Mouse (Mus musculus): Measurements from ENCODE around the gene Mylk2. TPM values are rescaled to one million over a fixed set of nuclear protein-coding genes. Genes with fewer than 3 reads are reported as not detected.
A peak's percentile ranks its signal among the peaks of the same experiment; 100 is the strongest.

The Mylk2 gene
- polyA plus RNA-seq, 1 experiment = 0.10 TPM

- DNase-seq (ENCODE audit: low read depth, low spot score) = no peak
- WGBS = 76% methylated on average over 6 of the region's 6 CpGs
Observed at GRCm38 (mm10) chr2:152941106-152941505, 30.0 kb downstream of the Mylk2 start.

GRCm38 (mm10) chr2:152941776-152942175 lies 30.6 kb downstream of the Mylk2 start:
- 40% methylated on average over 7 of the region's 7 CpGs for whole genome bisulfite sequencing
- DNase-seq (ENCODE audit: low read depth, low spot score) = no peak

DNA sequence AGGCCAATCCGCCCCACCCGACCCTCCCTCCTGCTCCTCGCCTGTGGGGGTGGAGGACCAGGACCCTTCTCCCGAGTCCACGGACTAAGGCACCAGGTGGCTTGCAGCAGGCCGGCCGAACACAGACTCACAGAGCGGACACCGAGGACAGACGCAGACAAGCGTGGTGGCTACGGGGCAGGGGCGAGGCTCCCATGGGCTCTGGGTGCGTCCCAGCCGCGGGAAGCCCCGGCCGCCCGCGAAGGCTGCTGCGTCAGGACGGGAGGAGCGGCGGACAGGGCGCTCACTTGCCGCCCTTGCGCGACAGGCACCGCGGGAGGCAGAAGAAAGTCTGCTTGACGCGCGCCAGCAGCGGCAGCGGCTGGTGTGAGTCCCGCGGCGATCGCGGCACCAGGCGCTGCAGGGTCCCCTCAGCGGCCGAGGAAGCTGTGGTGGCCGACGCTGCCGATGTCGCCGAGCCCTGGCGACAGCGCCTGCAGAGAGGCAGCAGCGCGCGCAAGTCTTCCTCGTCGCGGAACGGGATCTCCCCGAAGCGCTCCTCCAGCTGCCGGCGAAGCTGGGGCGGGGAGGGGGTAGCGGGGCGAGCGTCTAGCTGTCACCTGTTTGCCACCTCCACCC lies 31.9 kb downstream of the Mylk2 start:
- 2% methylated on average over 65 of the region's 65 CpGs for WGBS

GRCm38 (mm10) chr2:152943568-152943967 lies 32.4 kb downstream of the Mylk2 start:
- DNase-seq (ENCODE audit: low read depth, low spot score) = no peak
- WGBS = 10% methylated on average over 8 of the region's 8 CpGs

More for the DNA sequence above, 31.9 kb downstream of the Mylk2 start:
- no peak for DNase-seq (ENCODE audit: low read depth, low spot score)

- WGBS = 60% methylated on average over 9 of the region's 9 CpGs
- no peak for DNase-seq (ENCODE audit: low read depth, low spot score)
Observed at GRCm38 (mm10) chr2:152944013-152944412, 32.9 kb downstream of the Mylk2 start.

- WGBS = 48% methylated on average over 7 of the region's 7 CpGs
- DNase-seq (ENCODE audit: low read depth, low spot score) = no peak
Observed at GRCm38 (mm10) chr2:152947098-152947497, 35.9 kb downstream of the Mylk2 start.

DNA sequence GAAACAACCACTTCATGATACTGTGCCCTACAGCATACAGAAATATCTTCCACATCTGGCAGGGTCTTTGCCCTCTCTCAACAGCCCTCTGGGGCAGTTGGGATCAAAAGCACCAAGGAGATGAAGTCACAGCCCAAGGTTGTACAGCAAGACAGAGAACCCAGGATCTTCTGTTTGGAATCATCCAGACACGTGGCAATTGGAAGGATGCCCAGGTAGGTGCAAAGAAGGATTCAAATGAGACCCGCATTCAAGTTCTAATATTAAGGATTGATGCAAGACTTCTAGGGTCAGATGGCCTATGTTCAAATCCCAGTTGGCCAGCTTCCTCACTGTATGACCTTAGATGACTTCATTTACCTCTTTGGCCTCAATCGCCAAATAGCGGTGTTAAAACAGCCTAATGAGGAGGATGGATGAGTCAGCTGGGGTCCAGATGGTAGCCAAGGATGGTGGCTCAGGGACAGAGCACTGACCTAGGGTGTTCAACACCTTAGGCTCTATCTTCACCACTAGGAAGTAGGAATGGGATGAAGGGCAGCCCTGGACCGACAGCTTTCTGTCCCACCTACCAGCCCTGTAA lies 37.4 kb downstream of the Mylk2 start:
- 81% methylated on average over 5 of the region's 5 CpGs for WGBS

DNA sequence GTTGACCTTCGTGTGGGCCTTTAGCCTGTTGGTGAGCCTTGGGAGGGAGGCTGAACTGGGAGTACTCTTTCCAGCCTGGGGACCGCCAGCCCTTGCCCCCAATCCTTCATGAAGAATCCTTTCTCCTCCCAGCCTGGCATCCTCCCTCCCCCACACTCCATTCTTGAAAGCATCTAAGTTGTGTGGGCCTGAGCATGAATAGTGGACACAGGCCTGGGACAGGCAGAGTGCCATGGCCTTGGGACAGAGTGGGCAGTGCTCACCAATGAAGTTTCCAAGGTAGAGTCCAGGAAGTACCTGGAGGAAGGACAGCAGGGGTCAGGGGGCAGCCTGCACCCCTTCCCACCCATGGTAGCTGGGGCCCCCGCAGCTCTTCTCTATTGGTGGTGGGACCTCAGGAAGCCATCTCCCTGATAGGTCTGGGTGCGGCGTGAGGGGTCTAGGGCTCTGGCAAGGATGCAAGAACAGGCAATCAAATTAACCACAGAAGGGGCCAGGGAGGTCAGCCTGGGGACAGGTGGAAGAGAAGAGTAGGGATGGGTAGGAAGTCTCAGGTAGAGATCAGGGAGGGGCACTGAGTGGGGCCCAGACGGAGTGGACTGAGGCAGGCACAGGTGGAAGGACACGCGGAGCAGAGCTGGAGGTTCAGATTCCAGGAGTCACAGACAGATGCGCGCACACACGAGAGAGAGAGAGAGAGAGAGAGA lies 39.4 kb downstream of the Mylk2 start:
- WGBS = 34% methylated on average over 11 of the region's 11 CpGs
- DNase-seq (ENCODE audit: low read depth, low spot score) = no peak

More for the DNA sequence above, 37.4 kb downstream of the Mylk2 start:
- no peak for DNase-seq (ENCODE audit: low read depth, low spot score)

DNA sequence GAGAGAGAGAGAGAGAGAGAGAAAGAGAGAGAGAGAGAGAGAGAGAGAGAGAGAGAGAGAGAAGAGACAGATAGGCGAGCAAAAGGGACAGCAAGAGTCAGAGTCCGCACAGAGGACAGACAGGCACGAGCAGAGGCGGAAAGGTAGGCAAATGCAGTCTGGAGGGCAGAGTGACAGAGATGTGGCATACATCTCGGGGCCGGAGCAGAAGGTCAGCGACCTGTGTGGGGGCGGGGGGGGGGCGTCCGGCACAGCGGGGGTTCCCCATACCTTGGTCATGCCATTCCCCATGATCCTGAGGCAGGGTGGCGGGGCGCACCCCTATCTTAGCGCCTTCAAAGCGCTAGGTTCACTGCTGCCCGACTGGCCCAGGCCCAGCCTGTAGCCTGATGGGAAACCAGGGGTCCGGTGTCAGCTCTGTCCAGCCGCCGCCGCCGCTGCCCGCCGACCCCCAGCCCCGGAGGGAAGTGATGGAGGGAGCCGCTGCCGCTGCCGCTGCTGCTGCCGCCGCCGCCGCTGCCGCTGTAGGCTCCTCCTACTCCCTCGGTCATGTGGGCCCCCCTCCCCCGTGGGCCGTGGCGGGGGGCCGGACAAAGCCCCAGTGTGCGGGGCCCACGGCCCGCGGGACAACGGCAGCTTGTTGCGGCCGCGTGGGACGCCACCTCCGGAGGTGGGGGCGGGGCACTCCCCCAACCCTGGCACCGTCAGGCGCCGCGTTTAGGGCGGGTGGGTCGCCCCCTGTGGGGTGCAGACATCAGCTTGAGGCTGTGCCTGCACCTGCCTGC lies 40.1 kb downstream of the Mylk2 start, which contains the start of gene Dusp15:
TSS of gene Dusp15 (minus strand) at position 634 of the 785 bp plus-strand sequence.
- no peak for DNase-seq (ENCODE audit: low read depth, low spot score)
- 1% methylated on average over 54 of the region's 54 CpGs for WGBS

DNA sequence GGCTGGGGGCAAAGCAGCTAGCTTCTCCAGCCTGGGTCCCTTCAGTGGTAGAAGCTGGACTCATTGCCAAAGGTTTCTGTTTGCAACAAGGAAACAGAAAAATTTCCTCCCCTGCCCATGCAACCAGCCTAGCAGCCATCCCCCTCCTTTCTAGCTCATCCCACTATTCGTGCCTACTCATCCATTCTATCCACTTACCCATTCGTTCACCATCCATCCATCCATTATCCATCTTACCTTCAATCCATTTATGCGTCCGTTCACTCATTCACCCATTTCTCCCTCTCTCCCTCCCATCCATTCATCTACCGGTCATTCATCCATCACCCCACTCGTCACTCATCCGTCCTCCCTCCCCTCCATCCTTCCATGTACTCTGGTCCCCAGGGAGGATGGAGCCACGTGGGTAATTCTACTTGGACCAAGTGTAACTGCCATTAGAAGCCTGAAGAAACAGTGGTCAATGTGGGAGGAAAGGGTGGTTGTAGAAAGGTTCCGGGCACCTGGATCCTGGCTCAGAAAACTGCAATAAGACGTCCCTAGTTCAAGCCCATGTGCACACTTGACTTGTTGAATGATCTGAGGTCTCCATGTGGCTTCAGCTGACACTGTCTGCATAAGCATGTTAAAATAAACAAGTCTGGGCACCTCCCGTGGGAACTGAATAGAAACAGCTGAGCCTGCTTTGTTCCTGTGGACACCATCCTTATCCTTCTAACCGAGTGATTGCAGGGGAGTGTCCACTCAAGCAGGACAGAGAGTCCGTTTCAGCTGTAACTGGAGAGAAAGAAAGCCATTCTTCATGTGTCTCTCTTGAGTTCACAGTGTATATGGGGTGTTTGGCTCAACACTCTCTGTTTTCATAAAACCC lies 40.9 kb downstream of the Mylk2 start:
- 19% methylated on average over 13 of the region's 13 CpGs for WGBS
- no peak for DNase-seq (ENCODE audit: low read depth, low spot score)

DNA sequence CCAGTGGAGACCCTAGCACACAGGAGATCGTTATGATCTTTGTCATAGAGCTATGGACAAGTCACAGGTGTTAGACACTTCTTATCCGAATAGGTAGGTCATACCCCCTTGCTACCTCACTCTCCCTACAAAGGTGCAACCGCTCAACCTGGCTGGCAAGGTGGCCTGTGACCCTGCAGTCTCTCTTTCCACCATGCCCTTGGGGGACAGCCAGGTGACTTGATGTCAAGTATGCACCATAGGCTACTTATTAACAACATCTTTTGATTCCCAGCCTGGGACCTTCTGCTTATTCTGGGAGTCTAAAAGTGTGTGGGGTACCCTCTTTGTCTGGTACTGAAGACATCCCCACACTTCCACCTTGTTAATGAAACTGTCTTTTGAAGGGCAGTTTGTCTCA lies 47.0 kb downstream of the Mylk2 start:
- DNase-seq (ENCODE audit: low read depth, low spot score) = no peak
- 66% methylated on average over 3 of the region's 3 CpGs for WGBS

DNA sequence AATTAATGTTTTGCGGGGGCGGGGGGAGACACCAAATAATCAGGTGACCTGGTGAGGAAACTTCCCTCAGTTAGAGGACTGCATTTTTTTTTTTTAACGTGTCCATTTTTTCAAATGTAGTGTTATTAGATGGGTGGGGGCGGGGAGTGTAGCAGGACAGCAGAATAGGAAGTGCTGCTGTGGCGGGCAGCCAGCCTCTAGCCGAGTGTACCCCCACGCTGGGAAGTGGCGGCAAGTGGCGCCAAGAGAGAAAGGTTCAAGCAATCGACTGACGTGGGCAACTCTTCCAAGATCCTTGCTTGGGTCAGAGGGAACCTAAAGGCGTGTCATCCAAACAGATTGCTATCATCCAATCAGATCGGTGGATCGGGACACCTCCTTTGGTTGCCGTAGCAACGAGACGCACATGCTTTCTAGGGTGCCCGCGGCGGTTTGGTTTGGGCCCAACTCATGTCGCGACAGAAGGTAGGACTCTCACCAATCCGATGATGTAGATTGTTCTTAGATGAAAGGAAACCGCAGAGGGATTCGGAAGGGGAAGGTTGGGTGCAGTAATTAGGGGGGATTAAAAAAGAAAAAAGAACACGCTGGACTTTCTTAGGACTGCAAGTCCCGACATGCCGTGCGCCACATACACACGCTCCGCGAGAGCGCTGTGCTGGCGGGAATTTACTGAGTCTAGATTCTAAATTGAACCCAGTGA lies 51.1 kb downstream of the Mylk2 start, which contains the start of gene Ttll9:
TSS of gene Ttll9 (plus strand) at position 395 of the 703 bp plus-strand sequence.
- 3% methylated on average over 34 of the region's 34 CpGs for WGBS
- peak; percentile 10 for DNase-seq (ENCODE audit: low read depth, low spot score)

GRCm38 (mm10) chr2:152965555-152965954 lies 54.4 kb downstream of the Mylk2 start:
- 48% methylated on average over 4 of the region's 4 CpGs for WGBS
- DNase-seq (ENCODE audit: low read depth, low spot score) = no peak

Other genes with a start within 250 kb of the Mylk2 start
- gene H13, start 241.9 kb upstream of the Mylk2 start, polyA plus RNA-seq (2012; rRNA removed) = 102 and 126 TPM in 2 replicates
- 5.8 and 6.4 TPM in 2 replicates for gene Mcts2, start 224.3 kb upstream of the Mylk2 start, polyA plus RNA-seq (2012; rRNA removed)
- gene Id1, start 175.1 kb upstream of the Mylk2 start, polyA plus RNA-seq (2012; rRNA removed) = 365 and 412 TPM in 2 replicates
- gene Cox4i2, start 157.2 kb upstream of the Mylk2 start, polyA plus RNA-seq (2012; rRNA removed) = 1.6 and 2.0 TPM in 2 replicates
- 42.4 and 43.6 TPM in 2 replicates for gene Bcl2l1, start 79.6 kb upstream of the Mylk2 start, polyA plus RNA-seq (2012; rRNA removed)
- 5.0 and 5.2 TPM in 2 replicates for gene Tpx2, start 63.4 kb upstream of the Mylk2 start, polyA plus RNA-seq (2012; rRNA removed)
- 1.9 and 2.0 TPM in 2 replicates for gene Foxs1, start 21.9 kb downstream of the Mylk2 start, polyA plus RNA-seq (2012; rRNA removed)
- gene Dusp15, start 40.3 kb downstream of the Mylk2 start, polyA plus RNA-seq (2012; rRNA removed) = 0.06 TPM in 1 of 2 replicates, not detected in the other
- gene Ttll9, start 51.1 kb downstream of the Mylk2 start, polyA plus RNA-seq (2012; rRNA removed) = 0.12 TPM in 1 of 2 replicates, not detected in the other
- gene Pdrg1, start 104.1 kb downstream of the Mylk2 start, polyA plus RNA-seq (2012; rRNA removed) = 30.5 and 34.0 TPM in 2 replicates
- gene Xkr7, start 120.5 kb downstream of the Mylk2 start, polyA plus RNA-seq (2012; rRNA removed) = 0.14 TPM in 2 replicates
- 3.5 and 7.5 TPM in 2 replicates for gene Ccm2l, start 154.6 kb downstream of the Mylk2 start, polyA plus RNA-seq (2012; rRNA removed)
- gene Hck, start 197.1 kb downstream of the Mylk2 start, polyA plus RNA-seq (2012; rRNA removed) = 18.0 and 24.0 TPM in 2 replicates
- gene Tm9sf4, start 250.0 kb downstream of the Mylk2 start, polyA plus RNA-seq (2012; rRNA removed) = 37.3 and 48.4 TPM in 2 replicates